Mouse (Mus musculus): ENCODE measurements around the gene Cers2.

The Cers2 gene

DNA sequence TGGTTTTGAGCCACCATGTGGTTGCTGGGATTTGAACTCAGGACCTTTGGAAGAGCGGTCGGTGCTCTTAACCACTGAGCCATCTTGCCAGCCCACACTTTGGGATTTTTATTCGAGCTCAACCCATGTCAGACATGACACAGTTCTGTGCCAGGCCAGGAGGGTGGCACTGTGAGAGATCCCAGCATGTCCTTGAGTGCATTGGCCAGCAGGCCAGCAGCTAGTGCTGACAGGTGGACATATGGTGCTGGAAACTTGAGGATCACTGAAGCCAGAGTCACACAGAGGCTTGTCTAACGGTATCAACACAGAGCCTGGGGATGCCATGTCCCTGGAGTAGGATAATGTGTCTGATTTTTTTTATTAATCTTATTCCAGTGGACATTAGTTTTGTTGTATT is 25.2 kb upstream of the Cers2 start:
- in situ Hi-C loops (cut with MboI): no loop called here

DNA sequence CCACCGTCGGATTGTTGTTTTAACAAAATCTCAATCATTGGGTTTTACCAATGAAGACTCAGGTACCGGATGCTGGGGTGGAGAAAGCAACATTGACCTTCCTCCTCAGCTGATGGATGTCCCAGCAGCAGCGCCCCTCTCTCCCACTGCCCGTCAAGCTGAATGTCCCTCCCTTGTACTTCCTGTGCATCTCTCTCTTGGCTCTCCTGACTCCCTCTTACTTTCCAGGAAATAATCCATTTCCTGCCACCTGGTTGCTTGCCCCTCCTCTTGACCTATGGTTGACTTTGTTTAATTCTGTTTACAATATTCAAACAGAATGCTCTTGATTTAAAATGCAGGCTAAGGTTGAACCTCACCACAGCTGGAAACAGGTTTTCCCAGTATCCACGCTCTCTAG is 24.4 kb upstream of the Cers2 start:
- in situ Hi-C loops (cut with MboI): no loop called here

DNA sequence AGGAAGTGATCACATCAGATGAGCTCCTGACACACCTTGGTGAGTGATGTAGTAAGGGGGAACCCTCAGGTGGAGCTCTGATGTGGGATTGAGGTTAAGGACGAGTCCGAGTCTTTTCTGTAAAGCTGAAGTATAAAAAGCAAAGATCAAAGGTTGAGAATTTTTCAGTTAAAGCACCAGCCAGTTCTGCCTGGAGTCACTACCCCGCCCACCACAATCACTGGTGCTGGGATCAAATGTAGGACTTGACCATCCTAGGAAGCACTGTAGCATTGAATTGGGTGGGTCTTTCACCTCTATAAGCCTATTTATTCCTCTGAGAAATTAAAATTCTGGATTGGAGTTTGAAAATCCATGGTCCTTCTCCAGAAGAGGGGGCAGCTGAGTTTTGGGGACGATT is 23.6 kb upstream of the Cers2 start:
- in situ Hi-C loops (cut with MboI): no loop called here

DNA sequence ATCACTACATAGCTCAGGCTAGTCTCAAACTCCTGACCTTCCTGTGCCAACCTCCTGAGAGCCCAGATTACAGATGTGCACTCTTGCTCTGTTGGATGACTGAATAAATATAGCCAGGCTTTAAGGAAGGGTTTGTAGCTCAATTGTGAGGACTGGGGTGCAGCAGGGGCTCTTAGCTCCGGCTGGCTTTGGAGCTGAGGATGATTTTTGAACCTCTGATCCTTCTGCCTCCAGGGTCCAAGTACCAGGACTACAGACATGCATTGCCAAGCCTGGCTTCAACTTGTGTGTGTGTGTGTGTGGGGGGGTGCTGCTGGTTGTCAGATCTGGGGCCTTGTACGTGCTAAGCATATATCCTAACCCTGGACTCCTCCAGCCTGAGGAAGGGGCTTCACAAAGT is 21.7 kb upstream of the Cers2 start:
- in situ Hi-C loops (cut with MboI): no loop called here

DNA sequence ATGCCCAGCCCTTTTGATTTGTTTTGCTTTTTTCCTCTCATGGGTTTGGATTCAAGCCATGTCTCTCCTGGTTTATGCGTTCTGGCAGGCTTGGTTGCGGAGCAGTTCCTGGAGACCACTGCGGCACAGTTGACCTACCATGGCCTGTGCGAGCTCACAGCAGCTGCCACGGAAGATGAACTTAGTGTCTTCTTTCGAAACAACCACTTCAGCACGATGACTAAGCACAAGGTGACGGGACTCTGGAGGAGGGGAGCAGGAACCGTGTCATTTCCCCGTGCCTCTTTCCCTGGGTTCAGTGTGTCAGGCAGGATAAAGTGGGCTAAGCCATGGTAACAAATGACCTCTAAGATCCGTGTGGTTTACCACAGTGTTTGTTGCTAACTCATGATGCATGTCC is 21.1 kb upstream of the Cers2 start:
- in situ Hi-C loops (cut with MboI): no loop called here

DNA sequence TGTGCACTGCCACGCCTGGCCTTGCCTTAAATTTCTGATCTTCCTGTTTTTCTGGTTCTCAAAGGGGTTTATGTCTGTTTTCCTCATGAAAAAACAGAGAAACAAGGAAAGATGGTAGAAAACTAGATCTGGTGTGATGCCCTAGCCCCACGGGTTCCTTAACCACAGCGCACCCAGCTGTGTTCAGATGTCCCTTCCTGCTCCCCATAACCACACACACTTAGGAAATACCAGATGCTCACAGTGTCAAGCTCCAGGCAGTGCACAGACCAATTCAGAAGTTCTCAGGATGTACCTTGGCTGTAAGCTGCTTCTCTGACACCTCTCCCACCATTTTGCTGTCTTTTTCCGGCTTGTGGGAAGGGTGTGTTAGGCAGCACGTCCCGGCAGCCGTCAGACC is 20.3 kb upstream of the Cers2 start:
- in situ Hi-C loops (cut with MboI): no loop called here

DNA sequence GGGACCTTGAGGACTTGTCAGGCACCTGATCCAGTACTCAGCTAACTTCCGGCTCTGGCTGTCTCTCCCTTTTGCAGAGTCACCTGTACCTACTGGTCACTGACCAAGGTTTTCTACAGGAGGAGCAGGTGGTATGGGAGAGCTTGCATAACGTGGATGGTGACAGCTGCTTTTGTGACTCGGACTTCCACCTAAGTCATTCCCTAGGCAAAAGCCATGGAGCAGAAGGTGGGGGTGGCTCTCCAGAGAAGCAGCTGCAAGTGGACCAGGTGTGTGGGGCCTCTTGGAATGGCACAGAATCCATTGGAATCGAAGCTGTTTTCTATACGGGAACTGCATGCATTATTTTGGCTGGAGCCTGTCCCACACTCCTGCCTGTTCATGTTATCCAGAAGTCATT is 19.9 kb upstream of the Cers2 start:
- in situ Hi-C loops (cut with MboI): no loop called here

DNA sequence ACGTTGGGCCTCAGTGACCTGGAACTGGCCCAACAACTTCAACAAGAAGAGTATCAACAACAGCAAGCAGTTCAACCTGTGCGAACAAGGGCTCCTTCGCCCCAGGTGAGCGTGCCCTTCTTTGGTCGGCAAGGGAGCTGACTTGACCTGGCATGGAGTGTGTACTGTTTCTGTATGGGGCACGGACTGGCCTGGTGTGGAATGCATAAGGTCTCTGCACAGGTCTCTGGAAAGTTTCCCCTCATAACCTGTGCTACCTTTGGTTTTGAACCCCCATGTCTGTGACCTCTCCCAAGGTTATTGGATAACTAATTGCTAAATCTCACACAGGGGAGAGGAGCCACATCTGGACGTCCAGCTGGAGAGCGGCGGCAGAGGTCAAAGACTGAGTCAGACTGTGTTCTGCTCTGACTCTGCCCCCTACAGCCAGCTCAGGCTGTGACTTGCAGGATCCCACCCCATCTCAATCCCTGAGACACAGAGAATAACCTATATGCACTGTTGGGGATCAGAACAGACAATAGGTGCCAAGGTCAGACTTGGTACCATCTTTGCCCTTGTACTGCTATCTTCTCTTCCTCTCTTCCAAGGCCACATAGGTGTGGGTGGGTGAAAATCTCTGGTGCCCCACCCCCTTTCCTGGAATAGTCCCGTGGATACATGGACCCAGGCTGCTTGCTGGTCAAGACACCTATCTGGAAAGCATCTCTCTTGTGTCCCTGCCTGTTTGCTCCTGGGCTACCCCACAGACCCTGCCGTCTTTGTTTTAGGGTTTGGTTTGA is 19.1 kb upstream of the Cers2 start:
- in situ Hi-C loops (cut with MboI): no loop called here

DNA sequence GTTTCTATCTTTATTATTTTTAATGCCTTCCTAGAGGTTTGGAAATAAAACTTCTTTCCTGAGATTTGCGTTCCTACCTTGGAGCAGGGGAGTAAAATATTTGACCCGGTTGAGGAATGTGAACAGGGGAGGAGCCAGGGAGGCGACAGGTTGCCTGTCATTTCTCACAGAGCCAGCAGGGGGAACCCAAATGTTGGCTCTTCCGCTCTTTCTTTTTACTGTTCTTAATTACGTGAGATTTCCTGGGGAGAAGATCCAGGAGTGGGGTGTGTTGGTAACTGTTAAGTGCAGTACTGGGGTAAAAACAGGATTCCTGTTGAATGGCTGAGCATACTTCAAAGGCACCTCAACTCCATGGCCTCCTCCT is 18.5 kb upstream of the Cers2 start:
- in situ Hi-C loops (cut with MboI): no loop called here

DNA sequence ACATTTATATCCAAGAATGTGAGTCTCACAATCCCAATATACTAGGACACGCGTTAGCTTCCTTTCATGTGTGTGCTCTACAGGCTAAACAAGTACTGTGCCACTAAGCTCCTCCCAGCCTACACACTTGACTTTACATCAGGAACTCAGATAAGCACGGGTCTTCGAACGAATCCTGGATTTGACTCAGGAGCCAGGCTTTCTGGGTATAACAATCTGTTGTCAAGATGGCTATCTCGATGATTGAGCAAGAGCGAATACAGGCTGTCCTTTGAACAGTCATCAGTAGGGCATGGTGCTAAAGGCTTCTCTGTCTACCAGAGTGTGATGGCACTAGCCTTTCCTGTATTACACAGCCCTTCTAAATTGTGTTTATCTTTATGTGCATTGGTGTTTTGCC is 16.6 kb upstream of the Cers2 start:
- in situ Hi-C loops (cut with MboI): no loop called here

DNA sequence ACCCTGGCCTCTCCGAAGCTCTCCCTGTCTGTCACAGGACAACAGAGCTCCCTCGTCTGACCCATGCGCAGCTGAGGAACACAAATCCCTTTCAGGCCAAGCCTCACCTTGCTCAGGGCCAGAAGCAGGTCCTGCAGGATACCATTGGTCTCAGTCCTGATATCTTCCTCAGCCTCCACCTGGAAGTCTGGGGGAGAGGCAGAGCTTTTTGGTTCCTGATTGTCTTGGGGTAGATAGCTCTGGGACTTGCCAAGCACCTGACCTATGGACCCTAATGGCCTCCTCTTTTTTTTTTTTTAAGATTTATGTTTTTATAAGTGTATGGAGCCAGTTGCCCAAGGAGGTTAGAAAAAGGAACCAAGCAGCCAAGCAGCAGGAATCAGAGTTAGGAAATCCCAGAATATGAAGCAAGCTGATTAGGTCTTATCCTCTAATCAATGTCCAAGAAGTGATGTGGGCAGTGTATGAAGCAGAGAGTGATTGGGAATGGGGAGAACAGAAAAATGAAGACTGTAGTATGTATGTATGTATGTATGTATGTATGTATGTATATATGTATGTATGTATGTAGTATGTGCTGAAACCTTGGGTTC is 13.3 kb upstream of the Cers2 start:
- in situ Hi-C loops (cut with MboI): no loop called here

DNA sequence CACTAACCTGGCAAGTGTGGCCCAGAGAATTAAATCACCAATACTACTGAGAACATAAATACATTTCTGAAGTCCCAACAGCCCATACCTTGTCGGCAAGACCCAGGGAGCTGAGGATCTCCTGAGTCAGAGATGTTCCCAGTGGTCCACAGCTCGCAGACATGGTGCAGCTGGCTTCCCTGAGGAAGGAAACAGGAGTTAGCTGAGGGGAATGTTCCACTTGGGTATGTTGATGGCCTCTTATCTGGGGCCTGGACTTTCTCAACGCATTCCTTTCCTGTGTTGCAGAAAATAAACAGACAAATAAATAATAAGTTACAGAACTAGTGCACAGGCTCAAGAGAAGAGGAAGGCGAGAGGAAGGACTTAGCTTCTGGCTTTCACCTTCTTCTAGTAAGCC is 8.3 kb upstream of the Cers2 start:
- in situ Hi-C loops (cut with MboI): no loop called here

DNA sequence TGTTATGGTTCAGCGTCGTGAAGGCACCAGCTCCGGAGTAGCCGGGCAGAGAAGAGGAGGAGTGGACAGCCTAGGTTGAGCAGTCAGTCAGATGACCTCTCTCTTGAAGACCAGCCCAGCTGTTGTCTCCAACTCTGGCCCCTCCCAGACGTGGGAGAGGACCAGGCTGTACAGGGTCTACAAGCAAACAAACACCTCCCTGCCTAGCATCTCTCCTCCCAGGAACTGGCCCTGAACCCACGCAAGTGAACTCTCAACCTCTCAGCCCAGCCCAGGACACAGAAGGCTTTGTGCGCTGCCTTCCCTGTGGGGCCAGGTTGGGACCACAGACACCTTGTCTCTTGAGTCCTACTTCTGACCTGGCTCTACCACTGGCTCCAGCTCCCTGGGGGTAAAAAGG is 7.5 kb upstream of the Cers2 start, which contains the start of gene Anxa9:
Anxa9 (minus strand) TSS at position 77 of the 400 bp plus-strand sequence.
- in situ Hi-C loops (cut with MboI): no loop called here

DNA sequence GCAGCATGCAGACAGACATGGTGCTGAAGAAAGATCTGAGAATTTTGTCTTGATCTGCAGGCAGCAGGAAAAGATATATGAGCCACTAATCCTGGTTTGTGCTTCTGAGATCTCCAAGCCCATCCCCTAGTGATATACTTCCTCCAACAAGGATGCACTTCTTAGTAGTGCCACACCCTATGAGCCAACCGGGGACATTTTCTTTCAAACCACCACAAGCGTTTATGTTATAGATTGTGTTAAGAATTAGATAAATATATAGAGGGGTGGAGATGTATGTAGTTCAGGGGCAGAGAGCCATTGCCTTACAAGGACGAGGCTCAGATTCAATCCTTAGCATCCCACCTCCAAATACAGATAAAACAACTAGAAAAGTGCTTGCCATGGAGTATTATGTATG is 4.1 kb upstream of the Cers2 start:
- in situ Hi-C loops (cut with MboI): no loop called here

DNA sequence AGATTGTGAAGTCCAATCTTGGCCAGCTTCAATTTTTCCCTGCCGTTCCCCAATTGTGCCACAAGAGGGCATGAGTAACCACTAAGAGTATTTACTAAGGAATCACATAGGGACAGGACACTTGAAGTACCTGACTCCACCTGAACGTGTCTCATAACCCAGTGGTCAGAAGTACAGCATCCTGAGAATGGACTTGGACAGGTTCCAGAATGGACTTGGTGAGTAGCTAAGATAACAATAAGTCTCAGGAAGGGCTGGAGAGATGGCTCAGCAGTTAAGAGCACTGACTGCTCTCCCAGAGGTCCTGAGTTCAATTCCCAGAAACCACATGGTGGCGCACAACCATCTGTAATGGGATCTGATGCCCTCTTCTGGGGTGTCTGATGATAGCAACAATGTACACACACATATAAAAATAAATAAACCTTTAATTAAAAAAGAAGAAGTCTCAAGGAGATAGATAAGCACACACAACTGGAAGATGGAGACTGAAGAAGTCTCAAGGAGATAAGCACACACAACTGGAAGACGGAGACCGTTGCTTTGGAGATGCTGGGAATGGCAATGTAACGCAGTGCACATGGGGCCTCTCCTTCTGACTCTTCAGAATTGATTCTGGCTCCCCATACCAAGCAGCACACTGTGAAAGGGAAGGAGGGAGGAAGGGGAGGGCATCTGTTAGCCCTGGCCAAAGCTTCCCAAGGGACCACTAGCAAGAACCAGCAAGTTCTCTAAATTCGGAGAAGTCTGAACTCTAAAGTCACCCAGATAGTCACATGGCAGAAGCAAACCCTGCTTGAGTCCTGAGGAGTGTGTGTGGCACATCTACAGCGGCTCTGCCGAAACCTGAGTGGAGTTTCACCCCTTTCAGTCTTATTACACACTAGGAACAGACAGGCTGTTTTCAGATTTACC is 3.4 kb upstream of the Cers2 start:
- in situ Hi-C loops (cut with MboI): no loop called here

DNA sequence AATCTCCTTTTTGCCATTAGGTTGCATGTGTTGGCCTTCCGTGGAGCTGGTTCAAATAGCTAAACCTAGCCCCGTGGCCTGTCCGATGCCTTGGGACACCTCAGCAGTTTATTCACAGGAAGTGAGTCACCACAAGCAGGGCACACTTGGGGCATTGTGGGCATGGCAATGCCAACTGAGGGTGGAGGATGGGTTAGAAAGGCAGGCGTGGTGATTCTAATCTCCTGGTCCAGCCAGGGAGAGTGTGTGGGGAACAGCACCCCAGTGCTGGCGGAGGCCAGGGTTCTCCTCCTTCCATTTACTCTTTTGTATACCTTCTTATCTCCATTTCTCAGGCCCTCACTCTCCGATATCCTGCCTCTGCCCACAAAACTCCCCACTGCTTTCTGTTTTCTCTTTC is 2.0 kb upstream of the Cers2 start:
- in situ Hi-C loops (cut with MboI): no loop called here

DNA sequence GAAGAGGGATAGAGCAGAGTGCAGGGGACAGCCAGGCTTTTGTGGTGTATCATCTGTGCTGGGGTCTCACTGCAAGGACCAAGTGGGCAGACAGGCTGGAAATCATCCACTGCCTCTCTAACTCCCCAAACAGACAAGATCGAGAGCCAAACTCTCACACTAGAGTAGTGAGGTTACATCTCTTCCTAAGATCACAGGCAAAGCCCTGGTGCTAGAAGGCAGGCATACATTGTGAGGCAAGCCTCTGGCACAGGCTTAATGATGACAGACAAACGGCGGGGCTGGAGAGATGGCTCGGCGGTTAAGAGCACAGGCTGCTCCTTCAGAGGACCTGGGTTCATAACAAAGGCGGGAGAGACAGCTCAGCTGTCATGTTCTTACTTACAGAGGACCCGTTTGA is 1.1 kb upstream of the Cers2 start:
- in situ Hi-C loops (cut with MboI): no loop called here

DNA sequence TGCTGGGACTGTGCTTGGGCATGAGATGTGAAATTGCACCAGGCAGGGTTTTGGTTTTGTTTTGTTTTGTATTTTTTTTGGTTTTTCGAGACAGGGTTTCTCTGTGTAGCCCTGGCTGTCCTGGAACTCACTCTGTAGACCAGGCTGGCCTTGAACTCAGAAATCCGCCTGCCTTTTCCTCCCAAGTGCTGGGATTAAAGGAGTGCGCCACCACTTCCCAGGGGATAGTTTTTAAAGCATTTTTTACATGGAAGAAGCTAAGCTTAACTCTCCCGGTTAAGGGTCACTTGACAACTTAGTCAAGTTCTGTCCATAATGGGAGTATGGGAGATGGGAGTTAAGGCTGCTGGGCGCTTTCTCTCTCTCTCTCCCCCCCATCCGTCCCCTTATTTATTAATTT is 516 bp upstream of the Cers2 start:
- in situ Hi-C loops (cut with MboI): no loop called here

DNA sequence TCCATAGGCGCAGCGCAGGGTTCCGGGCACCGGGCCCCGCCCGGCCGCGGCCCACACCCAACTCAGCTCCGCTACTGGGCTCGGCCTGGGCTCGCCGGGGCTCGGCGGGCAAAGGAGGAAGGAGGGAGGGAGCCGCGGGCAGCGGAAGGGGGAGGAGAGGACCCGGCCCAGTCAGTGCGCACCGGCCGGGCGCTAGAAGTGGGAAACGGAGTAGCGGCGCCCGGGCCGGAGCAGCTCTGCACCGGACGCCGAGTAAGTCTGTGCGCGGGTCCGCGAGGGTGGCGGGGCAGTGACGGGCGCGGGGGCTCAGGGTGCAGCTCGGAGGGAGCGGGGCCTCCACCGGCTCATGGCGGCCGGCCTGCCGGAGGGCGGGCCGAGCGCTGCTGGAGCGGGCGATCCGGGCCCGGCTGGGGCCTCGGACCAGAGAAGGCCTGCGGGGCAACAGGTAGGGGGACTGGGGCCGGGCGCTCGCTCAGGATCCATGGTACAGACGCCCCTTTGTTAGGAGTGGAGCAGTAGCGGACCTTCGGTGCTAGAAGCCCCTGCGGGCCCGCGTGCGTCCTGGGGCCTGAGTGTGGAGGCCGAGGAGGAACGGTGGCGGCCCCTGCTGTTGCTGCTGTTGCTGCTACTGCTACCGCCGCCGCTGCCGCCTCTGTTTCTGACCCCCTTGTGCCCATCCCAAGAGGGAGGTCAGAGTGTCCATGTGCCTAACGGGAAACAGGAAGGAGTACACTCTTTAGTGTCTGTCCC is 678 bp downstream of the Cers2 start:
- in situ Hi-C loops (cut with MboI): no loop called here

DNA sequence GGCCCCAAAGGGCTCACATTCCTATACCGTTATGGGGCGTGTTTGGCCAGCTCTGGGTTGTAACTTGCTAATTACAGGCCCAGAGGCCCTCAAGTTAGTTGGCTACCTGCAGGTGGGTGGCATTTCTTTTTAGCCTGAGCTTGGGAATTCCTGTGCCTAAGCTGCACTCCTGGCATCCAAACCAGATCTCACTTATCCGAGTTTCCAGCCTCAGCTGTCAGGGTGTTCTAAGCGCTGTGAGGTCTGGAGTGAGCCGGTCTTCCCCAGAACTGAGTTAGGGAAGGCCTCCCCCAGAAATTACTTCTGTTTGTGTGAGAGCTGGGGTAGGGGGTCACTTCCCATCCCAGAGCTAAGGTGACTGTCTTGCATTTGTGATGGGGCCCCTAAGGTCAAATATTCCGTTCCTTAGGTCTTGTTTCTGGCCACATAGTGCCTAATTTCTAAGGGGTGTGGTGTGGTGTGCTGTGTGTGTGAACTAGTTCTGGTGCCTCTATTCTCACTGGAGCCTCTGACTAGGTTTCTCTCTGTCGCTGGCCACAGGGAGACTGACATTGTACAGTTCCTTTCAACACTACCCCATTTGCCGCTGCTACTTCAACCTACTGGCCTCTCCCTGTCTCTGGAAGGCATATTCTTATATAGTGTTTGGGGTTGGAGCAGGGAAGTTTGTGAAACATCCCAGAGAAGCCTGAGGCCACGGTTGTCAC is 1.4 kb downstream of the Cers2 start:
- in situ Hi-C loops (cut with MboI): no loop called here

DNA sequence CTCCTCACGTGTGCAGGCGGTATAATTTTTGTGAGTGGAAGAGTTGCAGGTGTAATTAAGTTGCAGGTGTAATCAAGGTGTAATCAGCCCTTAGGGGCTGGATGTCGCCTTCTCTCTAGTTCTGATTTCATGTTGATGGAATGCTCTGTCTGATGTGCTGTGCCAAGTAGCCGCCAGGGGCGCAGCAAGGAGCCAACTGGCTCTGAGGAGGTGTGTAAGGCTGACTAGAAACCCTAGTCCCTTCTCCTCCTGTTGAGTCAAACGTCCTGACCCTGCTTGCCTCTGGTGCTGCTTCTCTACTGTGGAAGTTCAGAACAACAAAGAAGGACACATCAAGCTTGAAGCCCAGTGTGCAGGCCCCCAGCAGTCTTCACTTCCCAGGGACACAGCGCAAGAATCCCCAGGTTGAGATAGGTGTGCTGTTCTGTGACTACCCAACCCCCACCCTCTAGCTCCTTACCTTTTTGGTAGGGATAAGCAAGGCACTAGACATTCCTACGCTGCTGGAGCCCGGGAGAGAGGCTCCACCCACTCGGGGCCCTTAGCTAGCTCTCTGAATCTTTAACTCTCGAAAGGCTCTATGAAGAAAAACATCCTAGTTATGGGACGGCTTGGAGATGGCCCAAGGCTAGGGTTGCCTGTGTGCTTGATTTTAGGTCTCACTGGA is 3.0 kb downstream of the Cers2 start:
- in situ Hi-C loops (cut with MboI): no loop called here
